Mouse (Mus musculus) common myeloid progenitor, adult 5-6 weeks (primary cell): ENCODE data around the gene Pramel3. TPM values are rescaled to one million over a fixed set of nuclear protein-coding genes. Genes with fewer than 3 reads are reported as not detected.
"Not testable (repeated sequence)": the region's sequence is repeated elsewhere in the genome, so short reads cannot be mapped to it uniquely, and the experiment has no call there.

Source experiments
- ATAC-seq: replicated peaks from 2 replicates; pipeline ENCODE4 v1.8.0; 2016; ENCODE audit warnings: low read depth, mild to moderate bottlenecking, moderate TSS enrichment, inconsistent platforms; ENCODE audit not compliant: poor library complexity, severe bottlenecking
- total RNA-seq: library from RNA; stranded (forward); fragments of 200-1000, 187-1606 nt; gene quantifications from 2 replicates; pipeline ENCODE4 v1.2.3, GENCODE M21; 2017

Gene Pramel3
- total RNA-seq, result not detected in 2 replicates

DNA sequence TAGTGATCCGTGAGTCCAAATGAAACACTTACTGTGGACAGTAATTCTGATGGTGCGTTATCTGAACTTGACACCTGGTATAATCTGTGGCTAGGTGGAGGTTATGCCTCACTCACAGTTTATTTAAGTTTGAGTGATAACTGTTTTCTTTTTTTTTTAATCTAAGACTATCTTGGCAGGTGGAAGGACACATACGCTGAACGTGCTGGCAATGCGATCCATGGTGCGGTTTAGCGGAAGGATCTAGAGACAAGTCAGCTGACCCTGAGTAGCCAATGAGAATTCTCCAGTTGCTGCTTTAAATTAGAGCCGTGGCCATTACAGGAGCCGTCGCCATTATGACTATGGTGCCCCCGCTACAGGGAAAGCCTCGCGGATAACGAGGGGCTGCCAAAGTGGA is at the start of gene Pramel3:
Pramel3 (plus strand) TSS at position 301 of the 400 bp plus-strand sequence.
- not testable (repeated sequence) for ATAC-seq

DNA sequence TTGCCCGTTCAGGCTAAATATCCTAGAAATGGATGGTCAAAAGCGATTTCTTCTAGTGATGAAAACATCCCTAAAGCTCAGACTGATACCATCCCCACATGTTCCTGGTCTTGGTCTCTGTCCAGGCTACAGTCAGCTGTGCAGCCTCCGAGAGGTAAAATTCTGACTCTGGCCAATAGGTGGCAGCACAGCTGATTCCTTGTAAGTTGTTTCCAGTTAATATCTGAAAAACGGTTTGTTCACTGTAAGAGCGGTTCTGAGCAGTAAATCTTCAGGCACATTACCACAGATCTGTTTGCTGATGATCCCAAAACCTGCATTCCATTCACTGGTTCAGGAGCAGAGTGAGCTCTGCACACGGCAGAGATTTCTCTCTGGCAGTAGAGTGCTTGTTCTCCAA is 58.6 kb downstream of the Pramel3 start:
- 0 out of 2 replicates have a peak, but pooled peaks have one; percentile 45 for ATAC-seq

DNA sequence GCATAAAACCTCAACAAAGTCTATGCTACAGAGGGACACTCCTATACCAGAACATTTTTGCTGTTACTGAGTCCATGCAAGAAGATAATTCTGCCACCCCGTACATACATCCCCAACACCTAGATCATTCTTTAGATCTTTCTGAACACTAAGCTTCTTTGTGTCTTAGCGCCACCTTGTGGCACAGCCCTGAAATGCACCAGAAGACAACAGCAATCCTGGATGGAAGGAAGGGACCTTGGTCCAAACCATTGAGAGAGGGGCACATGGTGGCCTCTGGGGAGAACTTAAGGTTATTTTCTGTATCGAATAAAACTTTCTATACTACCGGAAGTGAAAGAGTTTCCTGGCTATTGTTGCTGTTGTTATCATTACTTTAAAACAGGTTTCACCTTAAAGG is 59.8 kb downstream of the Pramel3 start:
- peak; percentile 68; the same call in 1 of the 2 replicates for ATAC-seq

Other genes with a start within 250 kb of the Pramel3 start
- not detected in 2 replicates for gene Gm15023, start 124.7 kb upstream of the Pramel3 start, total RNA-seq
- not detected in 2 replicates for gene Tceal6, start 91.6 kb upstream of the Pramel3 start, total RNA-seq
- gene Gm5128, start 71.0 kb downstream of the Pramel3 start, total RNA-seq, result not detected in 2 replicates
- not detected in 2 replicates for gene Gm7903, start 131.5 kb downstream of the Pramel3 start, total RNA-seq
- not detected in 2 replicates for gene AV320801, start 192.3 kb downstream of the Pramel3 start, total RNA-seq